Mouse (Mus musculus) stomach, postnatal 0 days (tissue): Measurements from ENCODE around the gene Ssbp2.

Experiments used
- CTCF ChIP-seq: IDR thresholded peaks from 2 replicates; pipeline ENCODE4 v1.5.1; 2016; ENCODE audit warnings: antibody characterized with exemption, low read depth, mild to moderate bottlenecking, moderate library complexity
- EP300 ChIP-seq: optimal IDR thresholded peaks from 2 replicates; pipeline ENCODE3; 2016; ENCODE audit warnings: antibody characterized with exemption

- no peak for TF ChIP-seq CTCF
- no peak for TF ChIP-seq EP300
Observed at GRCm38 (mm10) chr13:91415896-91416295, 44.2 kb upstream of the Ssbp2 start.
